Mouse (Mus musculus): ENCODE measurements at regions not wholly inside any gene's neighbourhood (a gene's known extent, or its start where the extent isn't known, plus 50 kb on each side); places are given as distances from the start of the nearest gene placed in this dataset.

- Histone ChIP-seq H3K4me1 (replicated peaks) (no peaks in the 10 kb centered on the region), H3K36me3 (replicated peaks) (no peaks in the 10 kb centered on the region), H3K4me2 (no peak overlapping the region), H3K9me3 (replicated peaks) (no peaks in the 10 kb centered on the region), H3K27ac (replicated peaks) (no peak overlapping the region), H3K4me3 (replicated peaks) (no peak overlapping the region), H3K27me3 (no peaks in the 10 kb centered on the region), H3K9ac (no peak overlapping the region)
- ATAC-seq (ENCODE audit: insufficient read depth), result no peak
- WGBS (ENCODE audit: insufficient replicate concordance), result 69% methylated on average over 8 of the region's 8 CpGs
These were observed 54.0 kb upstream of the Psmd7 start for GRCm38 (mm10) chr8:107642241-107642640.

GRCm38 (mm10) chr8:107647936-107648335 is 59.7 kb upstream of the Psmd7 start:
- no peaks in the 10 kb centered on the region for H3K4me1 ChIP-seq (replicated peaks)
- no peaks in the 10 kb centered on the region for H3K36me3 ChIP-seq (replicated peaks)
- H3K4me3 ChIP-seq (replicated peaks), result no peak overlapping the region
- 54% methylated on average over 8 of the region's 8 CpGs for WGBS (ENCODE audit: insufficient replicate concordance)
- H3K27ac ChIP-seq (replicated peaks), result no peak overlapping the region
- no peaks in the 10 kb centered on the region for H3K9me3 ChIP-seq (replicated peaks)
- ATAC-seq (ENCODE audit: insufficient read depth), result no peak
- no peak overlapping the region for H3K9ac ChIP-seq
- no peaks in the 10 kb centered on the region for H3K27me3 ChIP-seq
- no peak overlapping the region for H3K4me2 ChIP-seq

- Histone ChIP-seq H3K9me3 (replicated peaks) (no peaks in the 10 kb centered on the region), H3K9ac (no peak overlapping the region), H3K27ac (replicated peaks) (no peak overlapping the region), H3K4me3 (replicated peaks) (no peak overlapping the region), H3K27me3 (no peaks in the 10 kb centered on the region), H3K4me2 (no peak overlapping the region), H3K36me3 (replicated peaks) (no peaks in the 10 kb centered on the region), H3K4me1 (replicated peaks) (no peaks in the 10 kb centered on the region)
- 70% methylated on average over 9 of the region's 9 CpGs for WGBS (ENCODE audit: insufficient replicate concordance)
- ATAC-seq (ENCODE audit: insufficient read depth), result no peak
These were observed 62.0 kb upstream of the Psmd7 start for GRCm38 (mm10) chr8:107650306-107650705.

GRCm38 (mm10) chr8:107651424-107651823 is 63.2 kb upstream of the Psmd7 start:
- no peak overlapping the region for H3K4me2 ChIP-seq
- H3K4me3 ChIP-seq (replicated peaks), result no peak overlapping the region
- no peak overlapping the region for H3K27ac ChIP-seq (replicated peaks)
- H3K9ac ChIP-seq, result no peak overlapping the region
- no peaks in the 10 kb centered on the region for H3K36me3 ChIP-seq (replicated peaks)
- ATAC-seq (ENCODE audit: insufficient read depth), result no peak
- 79% methylated on average over 11 of the region's 11 CpGs for WGBS (ENCODE audit: insufficient replicate concordance)
- H3K4me1 ChIP-seq (replicated peaks), result no peaks in the 10 kb centered on the region
- H3K9me3 ChIP-seq (replicated peaks), result no peaks in the 10 kb centered on the region
- no peaks in the 10 kb centered on the region for H3K27me3 ChIP-seq

- Histone ChIP-seq H3K27ac (replicated peaks) (no peak overlapping the region), H3K9me3 (replicated peaks) (no peaks in the 10 kb centered on the region), H3K36me3 (replicated peaks) (no peaks in the 10 kb centered on the region), H3K4me2 (no peak overlapping the region), H3K27me3 (no peaks in the 10 kb centered on the region), H3K4me1 (replicated peaks) (no peaks in the 10 kb centered on the region), H3K4me3 (replicated peaks) (no peak overlapping the region), H3K9ac (no peak overlapping the region)
- 57% methylated on average over 8 of the region's 8 CpGs for WGBS (ENCODE audit: insufficient replicate concordance)
- no peak for ATAC-seq (ENCODE audit: insufficient read depth)
These were observed 64.0 kb upstream of the Psmd7 start for GRCm38 (mm10) chr8:107652226-107652625.

- H3K4me1 ChIP-seq (replicated peaks), result no peaks in the 10 kb centered on the region
These were observed 65.4 kb upstream of the Psmd7 start for GRCm38 (mm10) chr8:107653711-107654110.

GRCm38 (mm10) chr8:107656622-107657021 is 68.4 kb upstream of the Psmd7 start:
- Histone ChIP-seq H3K27ac (replicated peaks) (no peak overlapping the region), H3K4me3 (replicated peaks) (no peak overlapping the region), H3K4me2 (no peak overlapping the region), H3K9ac (no peak overlapping the region), H3K4me1 (replicated peaks) (no peaks in the 10 kb centered on the region), H3K36me3 (replicated peaks) (no peaks in the 10 kb centered on the region), H3K9me3 (replicated peaks) (no peaks in the 10 kb centered on the region), H3K27me3 (no peaks in the 10 kb centered on the region)
- WGBS (ENCODE audit: insufficient replicate concordance), result 64% methylated on average over 5 of the region's 5 CpGs
- no peak for ATAC-seq (ENCODE audit: insufficient read depth)

More at GRCm38 (mm10) chr8:107653711-107654110, 65.4 kb upstream of the Psmd7 start:
- Histone ChIP-seq H3K4me3 (replicated peaks) (no peak overlapping the region), H3K9ac (no peak overlapping the region), H3K4me2 (no peak overlapping the region), H3K36me3 (replicated peaks) (no peaks in the 10 kb centered on the region), H3K27me3 (no peaks in the 10 kb centered on the region), H3K27ac (replicated peaks) (no peak overlapping the region), H3K9me3 (replicated peaks) (no peaks in the 10 kb centered on the region)
- WGBS (ENCODE audit: insufficient replicate concordance), result 83% methylated on average over 10 of the region's 10 CpGs
- no peak for ATAC-seq (ENCODE audit: insufficient read depth)

- no peak overlapping the region for H3K4me3 ChIP-seq (replicated peaks)
- H3K27ac ChIP-seq (replicated peaks), result no peak overlapping the region
- no peaks in the 10 kb centered on the region for H3K9me3 ChIP-seq (replicated peaks)
- WGBS (ENCODE audit: insufficient replicate concordance), result 66% methylated on average over 4 of the region's 4 CpGs
- ATAC-seq (ENCODE audit: insufficient read depth), result no peak
- no peaks in the 10 kb centered on the region for H3K27me3 ChIP-seq
- H3K4me2 ChIP-seq, result no peak overlapping the region
- H3K9ac ChIP-seq, result no peak overlapping the region
- no peaks in the 10 kb centered on the region for H3K36me3 ChIP-seq (replicated peaks)
- no peaks in the 10 kb centered on the region for H3K4me1 ChIP-seq (replicated peaks)
These were observed 69.5 kb upstream of the Psmd7 start for GRCm38 (mm10) chr8:107657741-107658140.

GRCm38 (mm10) chr8:107658386-107658785 is 70.1 kb upstream of the Psmd7 start:
- Histone ChIP-seq H3K9ac (no peak overlapping the region), H3K9me3 (replicated peaks) (no peaks in the 10 kb centered on the region), H3K36me3 (replicated peaks) (no peaks in the 10 kb centered on the region), H3K4me1 (replicated peaks) (no peaks in the 10 kb centered on the region), H3K4me3 (replicated peaks) (no peak overlapping the region), H3K4me2 (no peak overlapping the region), H3K27me3 (no peaks in the 10 kb centered on the region), H3K27ac (replicated peaks) (no peak overlapping the region)
- no peak for ATAC-seq (ENCODE audit: insufficient read depth)
- WGBS (ENCODE audit: insufficient replicate concordance), result 71% methylated on average over 6 of the region's 6 CpGs

- Histone ChIP-seq H3K9ac (no peak overlapping the region), H3K36me3 (replicated peaks) (no peaks in the 10 kb centered on the region), H3K27ac (replicated peaks) (no peak overlapping the region), H3K9me3 (replicated peaks) (no peaks in the 10 kb centered on the region), H3K4me3 (replicated peaks) (no peak overlapping the region), H3K27me3 (no peaks in the 10 kb centered on the region), H3K4me1 (replicated peaks) (no peaks in the 10 kb centered on the region), H3K4me2 (no peak overlapping the region)
- no peak for ATAC-seq (ENCODE audit: insufficient read depth)
- WGBS (ENCODE audit: insufficient replicate concordance), result 68% methylated on average over 6 of the region's 6 CpGs
These were observed 72.4 kb upstream of the Psmd7 start for GRCm38 (mm10) chr8:107660624-107661023.

- Histone ChIP-seq H3K9ac (no peak overlapping the region), H3K27ac (replicated peaks) (no peak overlapping the region), H3K4me2 (no peak overlapping the region), H3K9me3 (replicated peaks) (no peaks in the 10 kb centered on the region), H3K36me3 (replicated peaks) (no peaks in the 10 kb centered on the region), H3K4me1 (replicated peaks) (no peaks in the 10 kb centered on the region), H3K4me3 (replicated peaks) (no peak overlapping the region), H3K27me3 (no peaks in the 10 kb centered on the region)
- no peak for ATAC-seq (ENCODE audit: insufficient read depth)
- 62% methylated on average over 5 of the region's 5 CpGs for WGBS (ENCODE audit: insufficient replicate concordance)
These were observed 81.3 kb upstream of the Psmd7 start for GRCm38 (mm10) chr8:107669608-107670007.

- Histone ChIP-seq H3K9ac (no peak overlapping the region), H3K36me3 (replicated peaks) (no peaks in the 10 kb centered on the region), H3K27ac (replicated peaks) (no peak overlapping the region), H3K27me3 (no peaks in the 10 kb centered on the region), H3K4me1 (replicated peaks) (no peaks in the 10 kb centered on the region), H3K4me2 (no peak overlapping the region), H3K4me3 (replicated peaks) (no peak overlapping the region), H3K9me3 (replicated peaks) (no peaks in the 10 kb centered on the region)
- 64% methylated on average over 8 of the region's 8 CpGs for WGBS (ENCODE audit: insufficient replicate concordance)
- no peak for ATAC-seq (ENCODE audit: insufficient read depth)
These were observed 83.2 kb upstream of the Psmd7 start for GRCm38 (mm10) chr8:107671471-107671870.
